Mouse (Mus musculus) neural tube, embryonic 15.5 days (tissue): ENCODE results near the gene Ciita. TPM values are rescaled to one million over a fixed set of nuclear protein-coding genes. Genes with fewer than 3 reads are reported as not detected.
A peak's percentile ranks its signal among the peaks of the same experiment; 100 is the strongest.

Experiments
- ATAC-seq: fragments of 200-750 bp; cut with Nextera tagmentation; 2 replicates; pipeline ENCODE4 v1.8.0; 2017; ENCODE audit warnings: mild to moderate bottlenecking, moderate TSS enrichment, moderate library complexity; ENCODE audit not compliant: low FRiP score
- H3K27ac ChIP-seq: fragments of 300-500 bp; sonication (generic); replicated peaks from 2 replicates; pipeline ENCODE4 v1.5.1; 2015; ENCODE audit warnings: mild to moderate bottlenecking, inconsistent platforms
- H3K27me3 ChIP-seq: fragments of 300-500 bp; sonication (generic); replicated peaks from 2 replicates; pipeline ENCODE4 v1.6.1; 2015; ENCODE audit warnings: inconsistent platforms
- H3K36me3 ChIP-seq: fragments of 300-500 bp; sonication (generic); 2 replicates; pipeline ENCODE4 v1.6.1; 2015; ENCODE audit warnings: inconsistent platforms
- H3K4me1 ChIP-seq: fragments of 300-500 bp; sonication (generic); 2 replicates; pipeline ENCODE4 v1.6.1; 2015; ENCODE audit warnings: inconsistent platforms
- H3K4me2 ChIP-seq: fragments of 300-500 bp; sonication (generic); 2 replicates; pipeline ENCODE4 v1.6.1; 2015; ENCODE audit warnings: inconsistent platforms, mild to moderate bottlenecking, moderate library complexity
- H3K4me3 ChIP-seq: fragments of 300-500 bp; sonication (generic); replicated peaks from 2 replicates; pipeline ENCODE4 v1.5.1; 2015; ENCODE audit warnings: mild to moderate bottlenecking, inconsistent platforms
- H3K9ac ChIP-seq: fragments of 300-500 bp; sonication (generic); replicated peaks from 2 replicates; pipeline ENCODE4 v1.6.1; 2015; ENCODE audit warnings: mild to moderate bottlenecking, inconsistent platforms
- H3K9me3 ChIP-seq: fragments of 300-500 bp; sonication (generic); replicated peaks from 2 replicates; pipeline ENCODE4 v1.6.1; 2016; ENCODE audit warnings: inconsistent platforms
- WGBS: fragments of 180-500 bp; shearing (Covaris S2); methylation state at CpG from one replicate; pipeline ENCODE4 v1.1.7; 2015; ENCODE audit warnings: mixed read lengths; 5-methylcytosine and 5-hydroxymethylcytosine counted together
- polyA plus RNA-seq: library from polyadenylated mRNA; unstranded; fragments of >200 nt; fragmentation: Nextera tagmentation; extraction: Ambion mirVana; gene quantifications from 2 replicates; pipeline ENCODE4 v1.2.1, GENCODE M21; 2015

Gene Ciita
- polyA plus RNA-seq: 0.47 and 3.4 TPM in 2 replicates

DNA sequence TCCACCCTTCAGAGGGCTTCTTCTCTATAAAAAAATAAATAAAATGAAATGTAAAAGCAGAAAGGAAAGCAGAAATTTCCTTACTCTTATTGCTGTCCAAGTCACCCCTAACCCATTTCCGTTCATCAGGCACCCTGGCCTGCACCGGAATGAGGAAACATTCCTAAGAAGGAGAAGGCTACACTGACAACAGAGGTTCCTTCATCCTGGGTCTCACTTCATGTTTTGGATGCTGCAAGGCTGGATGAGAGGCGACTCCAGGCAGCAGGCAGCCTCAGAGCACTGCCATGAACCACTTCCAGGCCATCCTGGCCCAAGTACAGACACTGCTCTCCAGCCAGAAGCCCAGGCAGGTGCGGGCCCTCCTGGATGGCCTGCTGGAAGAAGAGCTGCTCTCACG, at the start of gene Ciita:
Gene Ciita, plus strand, starts transcription at position 203 of the 400 bp plus-strand sequence.
- Histone ChIP-seq H3K27me3 (no peaks in the 10 kb centered on the region), H3K9ac (no peak within 1 kb of the TSS), H3K4me3 (no peak within 1 kb of the TSS), H3K4me2 (no peak within 1 kb of the TSS), H3K27ac (no peak within 1 kb of the TSS), H3K4me1 (no peaks in the 10 kb centered on the region), H3K36me3 (no peaks in the 10 kb centered on the region), H3K9me3 (no peaks in the 10 kb centered on the region)
- 74% methylated on average over 5 of the region's 5 CpGs for WGBS
- no peak for ATAC-seq

DNA sequence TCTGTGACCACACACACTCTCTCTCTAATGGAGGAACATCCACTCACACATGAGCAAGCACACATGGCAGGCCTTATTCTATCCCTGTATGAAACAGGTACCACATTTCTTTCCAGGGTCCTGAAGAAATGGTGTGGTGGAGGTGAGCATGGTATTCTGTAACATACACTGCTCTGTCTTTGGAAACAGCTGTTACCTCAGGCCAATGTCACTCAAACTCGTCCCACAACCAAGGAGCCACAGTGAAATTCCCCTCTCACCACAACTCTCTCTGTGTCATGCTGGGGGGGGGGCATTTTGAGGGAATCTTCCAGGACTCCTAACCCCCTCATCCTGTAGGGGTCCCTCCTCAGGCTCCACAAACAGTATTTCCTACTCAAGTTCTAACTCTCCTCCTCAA, 47.9 kb upstream of the Ciita start:
- no peaks in the 10 kb centered on the region for H3K4me1 ChIP-seq
- ATAC-seq: no peak
- no peak overlapping the region for H3K4me3 ChIP-seq
- no peak overlapping the region for H3K9ac ChIP-seq
- no peak overlapping the region for H3K27ac ChIP-seq
- no peaks in the 10 kb centered on the region for H3K9me3 ChIP-seq
- 100% methylated on average over 1 of the region's 1 CpGs for WGBS
- peaks cover 18% of the 10 kb centered on the region for H3K36me3 ChIP-seq
- H3K4me2 ChIP-seq: no peak overlapping the region
- H3K27me3 ChIP-seq: no peaks in the 10 kb centered on the region

DNA sequence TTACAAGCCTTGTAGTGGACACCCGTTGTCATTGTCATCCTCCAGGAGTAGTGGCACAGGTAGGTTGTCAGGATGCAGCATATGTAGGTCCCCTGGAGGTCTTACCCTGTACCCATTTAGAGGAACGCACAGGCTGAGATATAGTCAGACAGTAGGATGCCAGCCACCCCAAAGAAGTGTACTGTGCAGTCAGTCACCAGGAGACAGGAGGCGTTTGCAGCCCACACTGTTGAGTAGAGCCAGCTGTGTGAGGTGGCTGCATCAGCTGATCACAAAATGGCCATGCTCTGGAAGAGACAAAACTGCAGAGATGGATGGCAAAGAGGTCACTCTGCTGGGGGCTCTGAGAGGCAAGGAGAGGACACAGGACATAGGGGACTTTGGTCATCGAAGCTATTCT, 47.5 kb upstream of the Ciita start:
- Histone ChIP-seq H3K27me3 (no peaks in the 10 kb centered on the region), H3K9ac (no peak overlapping the region), H3K4me1 (no peaks in the 10 kb centered on the region), H3K4me3 (no peak overlapping the region), H3K27ac (no peak overlapping the region), H3K9me3 (no peaks in the 10 kb centered on the region), H3K36me3 (peaks cover 13% of the 10 kb centered on the region), H3K4me2 (no peak overlapping the region)
- ATAC-seq: no peak
- 85% methylated on average over 4 of the region's 4 CpGs for WGBS

DNA sequence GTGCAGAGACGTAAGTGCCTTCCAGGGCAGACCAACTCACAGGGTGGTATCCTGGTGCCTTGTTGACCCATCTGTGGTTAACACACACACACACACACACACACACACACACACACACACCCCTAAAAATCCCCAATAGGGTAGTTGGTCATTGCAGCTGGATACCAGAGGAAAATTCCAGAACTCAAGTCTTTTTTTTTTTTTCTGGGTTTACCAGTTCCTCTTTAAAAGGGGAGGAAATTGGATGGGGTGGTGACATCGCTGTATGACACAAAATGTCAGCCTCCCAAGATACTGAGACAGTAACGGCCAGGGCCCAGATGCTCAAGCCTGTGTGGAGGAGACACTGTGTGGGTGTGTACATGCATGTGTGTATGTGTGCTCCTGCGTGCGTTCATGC, 46.5 kb upstream of the Ciita start:
- Histone ChIP-seq H3K9ac (no peak overlapping the region), H3K4me3 (no peak overlapping the region), H3K36me3 (peaks cover 8% of the 10 kb centered on the region), H3K4me2 (no peak overlapping the region), H3K27me3 (no peaks in the 10 kb centered on the region), H3K4me1 (no peaks in the 10 kb centered on the region), H3K9me3 (no peaks in the 10 kb centered on the region), H3K27ac (no peak overlapping the region)
- ATAC-seq: no peak
- WGBS: 90% methylated on average over 5 of the region's 5 CpGs

DNA sequence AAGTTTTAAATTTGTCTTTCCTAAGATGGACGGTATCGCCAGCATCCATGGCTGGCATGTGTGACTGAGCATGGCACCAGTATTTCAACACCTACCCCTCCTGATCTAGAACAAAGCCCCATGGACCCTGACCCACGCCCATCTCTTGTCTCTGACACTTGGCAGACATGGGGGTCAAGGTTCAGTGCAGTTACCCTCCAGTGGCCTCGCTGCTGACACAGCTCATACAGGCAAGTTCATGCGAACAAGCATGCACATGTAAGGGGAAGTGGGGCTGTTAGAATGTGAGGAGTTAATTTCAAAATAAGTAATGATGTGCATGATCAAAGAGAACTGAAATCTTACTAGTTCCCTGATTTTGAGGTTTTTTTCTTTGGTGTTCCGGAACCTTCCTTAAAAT, 43.7 kb upstream of the Ciita start:
- no peaks in the 10 kb centered on the region for H3K27me3 ChIP-seq
- no peak overlapping the region for H3K4me2 ChIP-seq
- no peak for ATAC-seq
- H3K9me3 ChIP-seq: no peaks in the 10 kb centered on the region
- peaks cover 9% of the 10 kb centered on the region for H3K36me3 ChIP-seq
- 0 out of 2 replicates have a peak, but pooled peaks cover 2% of the 10 kb centered on the region for H3K4me1 ChIP-seq
- no peak overlapping the region for H3K27ac ChIP-seq
- WGBS: 84% methylated on average over 6 of the region's 6 CpGs
- no peak overlapping the region for H3K4me3 ChIP-seq
- H3K9ac ChIP-seq: no peak overlapping the region

DNA sequence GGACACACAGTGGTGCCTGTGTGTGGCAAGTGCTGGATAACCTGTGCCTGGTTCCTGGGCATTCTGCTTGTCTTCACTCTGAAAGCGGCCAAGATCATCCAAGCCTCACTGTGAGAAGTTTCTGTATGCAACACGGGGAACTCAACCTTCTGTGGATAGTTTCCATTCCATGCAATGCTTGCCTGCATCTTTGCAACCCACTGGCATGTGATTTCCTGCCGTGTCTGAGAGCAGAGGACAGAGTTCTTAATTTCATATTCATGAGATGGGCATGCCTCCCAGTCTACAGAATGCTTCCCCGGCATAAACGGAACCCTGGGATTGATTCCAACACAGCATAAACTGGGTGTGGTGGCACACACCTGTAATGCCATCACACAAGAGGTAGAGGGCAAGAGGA, 41.8 kb upstream of the Ciita start:
- Histone ChIP-seq H3K9ac (no peak overlapping the region), H3K4me2 (no peak overlapping the region), H3K36me3 (peaks cover 9% of the 10 kb centered on the region), H3K4me3 (no peak overlapping the region), H3K27me3 (no peaks in the 10 kb centered on the region), H3K9me3 (no peaks in the 10 kb centered on the region), H3K27ac (no peak overlapping the region), H3K4me1 (peaks cover 9% of the 10 kb centered on the region)
- no peak for ATAC-seq
- 84% methylated on average over 5 of the region's 5 CpGs for WGBS

DNA sequence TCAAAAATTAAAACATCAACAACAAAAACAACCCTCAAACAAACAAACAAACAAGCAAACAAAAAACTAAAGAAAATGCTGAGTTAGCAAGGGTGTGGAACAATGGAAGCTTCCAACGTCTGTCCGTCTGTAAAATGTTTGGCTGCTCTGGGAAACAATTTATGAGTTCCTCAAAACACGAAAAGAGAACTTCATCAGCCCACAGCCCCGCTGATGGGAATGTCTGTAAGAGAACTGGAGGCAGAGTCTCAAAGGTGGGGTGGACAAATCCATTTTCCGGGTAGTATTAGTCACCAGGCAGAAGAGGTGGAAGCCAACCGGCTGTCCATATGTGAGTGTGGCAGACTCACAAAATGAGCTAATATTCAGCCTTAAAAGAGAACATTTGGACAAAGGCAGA, 38.5 kb upstream of the Ciita start:
- ATAC-seq: no peak
- H3K36me3 ChIP-seq: peaks cover 9% of the 10 kb centered on the region
- H3K4me1 ChIP-seq: peaks cover 41% of the 10 kb centered on the region
- no peak overlapping the region for H3K4me2 ChIP-seq
- 84% methylated on average over 6 of the region's 6 CpGs for WGBS
- no peak overlapping the region for H3K27ac ChIP-seq
- H3K4me3 ChIP-seq: no peak overlapping the region
- H3K27me3 ChIP-seq: no peaks in the 10 kb centered on the region
- H3K9me3 ChIP-seq: no peaks in the 10 kb centered on the region
- no peak overlapping the region for H3K9ac ChIP-seq

DNA sequence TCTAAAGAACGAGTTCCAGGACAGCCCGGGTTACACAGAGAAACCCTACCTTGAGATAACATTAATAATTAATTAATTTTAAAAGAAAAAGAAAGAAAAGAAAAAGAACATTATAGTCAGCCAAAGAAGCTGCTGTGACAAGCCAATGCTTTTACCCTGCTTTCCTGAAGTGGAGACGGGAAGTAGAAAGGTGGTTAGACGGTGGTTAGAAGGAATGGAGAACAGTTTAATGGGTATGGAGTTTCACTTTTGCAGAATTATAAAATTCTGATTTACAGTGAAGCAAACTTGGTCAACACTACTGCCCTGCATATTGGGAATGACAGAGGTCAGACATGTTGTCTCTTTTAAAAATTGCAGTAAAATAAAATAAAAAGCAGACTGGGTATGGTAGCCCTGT, 38.1 kb upstream of the Ciita start:
- ATAC-seq: no peak
- H3K4me3 ChIP-seq: no peak overlapping the region
- no peak overlapping the region for H3K9ac ChIP-seq
- no peaks in the 10 kb centered on the region for H3K9me3 ChIP-seq
- H3K36me3 ChIP-seq: peaks cover 9% of the 10 kb centered on the region
- 94% methylated on average over 4 of the region's 4 CpGs for WGBS
- no peak overlapping the region for H3K27ac ChIP-seq
- no peaks in the 10 kb centered on the region for H3K27me3 ChIP-seq
- no peak overlapping the region for H3K4me2 ChIP-seq
- peaks cover 46% of the 10 kb centered on the region for H3K4me1 ChIP-seq

DNA sequence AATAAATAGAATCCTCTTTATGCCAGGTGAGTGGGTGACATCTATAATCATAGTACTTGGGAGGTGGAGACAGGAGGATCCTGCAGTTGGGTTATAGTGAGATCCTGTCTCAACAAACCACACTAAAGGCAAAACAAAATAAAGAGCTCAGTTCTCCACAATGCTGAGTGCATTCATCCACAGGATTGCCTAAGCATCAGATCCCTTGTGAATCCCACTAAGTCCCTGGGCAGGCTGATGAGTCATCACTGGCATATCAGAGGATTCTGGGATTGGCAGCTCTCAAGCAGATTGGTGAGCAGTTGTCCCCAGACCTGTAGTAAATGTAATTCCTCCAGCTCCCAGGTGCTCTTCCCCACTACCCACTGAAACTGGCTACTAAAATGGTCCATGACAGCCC, 36.1 kb upstream of the Ciita start:
- peaks cover 53% of the 10 kb centered on the region for H3K4me1 ChIP-seq
- no peak overlapping the region for H3K9ac ChIP-seq
- H3K4me3 ChIP-seq: no peak overlapping the region
- ATAC-seq: no peak
- no peaks in the 10 kb centered on the region for H3K27me3 ChIP-seq
- H3K9me3 ChIP-seq: no peaks in the 10 kb centered on the region
- no peak overlapping the region for H3K27ac ChIP-seq
- no peak overlapping the region for H3K4me2 ChIP-seq
- peaks cover 4% of the 10 kb centered on the region; the same call in 1 of the 2 replicates for H3K36me3 ChIP-seq

DNA sequence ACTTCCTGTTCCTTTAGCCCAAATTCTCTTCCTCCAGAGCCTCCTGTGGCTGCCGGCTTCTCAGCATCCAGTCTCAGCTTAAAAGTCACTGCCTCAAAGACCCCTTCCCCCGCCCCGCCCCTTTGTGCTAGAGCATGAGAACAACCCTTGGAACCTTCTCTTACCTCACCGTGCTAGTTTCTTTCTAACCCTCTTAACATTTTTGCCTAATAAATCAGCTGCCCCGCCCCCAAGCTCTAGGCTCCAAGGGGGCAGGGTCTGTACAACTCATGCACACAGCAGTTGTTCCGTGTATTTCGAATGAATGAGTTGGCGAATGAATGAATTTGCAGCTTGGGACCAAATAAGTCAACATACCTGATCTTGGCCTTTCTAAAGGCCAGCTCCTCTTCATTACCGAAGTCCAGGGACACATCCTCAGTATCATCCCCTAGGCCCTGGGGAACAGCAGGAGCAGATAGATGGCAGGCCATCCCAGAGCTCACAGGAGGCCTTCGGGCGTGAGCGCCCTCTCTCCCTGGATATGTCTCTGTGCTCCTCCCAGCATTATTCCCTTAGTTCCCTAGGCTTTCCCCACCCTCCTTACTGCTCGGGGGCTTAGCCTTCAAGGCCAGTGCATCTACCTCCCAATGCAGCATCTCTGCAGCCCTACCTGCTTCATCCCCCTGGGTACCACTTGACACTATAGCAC, 33.1 kb upstream of the Ciita start:
- peak; percentile 81 for ATAC-seq
- Histone ChIP-seq H3K4me1 (peaks cover 51% of the 10 kb centered on the region), H3K4me2 (peak overlapping the region; percentile 73), H3K9me3 (no peaks in the 10 kb centered on the region), H3K4me3 (peak overlapping the region; percentile 57), H3K9ac (peak overlapping the region; percentile 68), H3K27ac (peak overlapping the region; percentile 83), H3K36me3 (no peaks in the 10 kb centered on the region), H3K27me3 (no peaks in the 10 kb centered on the region)
- 18% methylated on average over 13 of the region's 13 CpGs for WGBS

DNA sequence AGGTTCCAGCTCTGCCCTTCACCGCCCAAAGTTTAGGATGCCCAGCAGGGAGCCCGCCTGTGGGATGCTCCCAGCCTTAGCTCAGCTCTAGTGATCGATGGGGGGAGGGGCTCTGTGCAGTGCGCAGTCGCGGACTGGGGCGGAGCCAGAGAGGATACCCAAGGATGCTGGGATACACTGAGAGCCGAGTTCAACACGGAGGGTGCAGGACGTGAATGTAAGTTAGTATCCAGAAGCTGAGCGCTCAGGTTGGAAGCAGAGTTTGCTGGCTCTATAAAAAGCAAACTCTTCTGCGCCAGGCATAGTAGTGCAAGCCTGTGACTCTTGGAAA, 32.6 kb upstream of the Ciita start, which contains the start of gene Tvp23a:
Gene Tvp23a, minus strand, starts transcription at position 99 of the 331 bp plus-strand sequence.
- H3K9me3 ChIP-seq: no peaks in the 10 kb centered on the region
- peak within 1 kb of the TSS; percentile 57 for H3K4me3 ChIP-seq
- peak within 1 kb of the TSS; percentile 68 for H3K9ac ChIP-seq
- H3K27ac ChIP-seq: peak within 1 kb of the TSS; percentile 83
- H3K36me3 ChIP-seq: no peaks in the 10 kb centered on the region
- peak; percentile 99 for ATAC-seq
- WGBS: 3% methylated on average over 12 of the region's 12 CpGs
- H3K4me2 ChIP-seq: peak within 1 kb of the TSS; percentile 73
- H3K4me1 ChIP-seq: peaks cover 53% of the 10 kb centered on the region
- no peaks in the 10 kb centered on the region for H3K27me3 ChIP-seq

DNA sequence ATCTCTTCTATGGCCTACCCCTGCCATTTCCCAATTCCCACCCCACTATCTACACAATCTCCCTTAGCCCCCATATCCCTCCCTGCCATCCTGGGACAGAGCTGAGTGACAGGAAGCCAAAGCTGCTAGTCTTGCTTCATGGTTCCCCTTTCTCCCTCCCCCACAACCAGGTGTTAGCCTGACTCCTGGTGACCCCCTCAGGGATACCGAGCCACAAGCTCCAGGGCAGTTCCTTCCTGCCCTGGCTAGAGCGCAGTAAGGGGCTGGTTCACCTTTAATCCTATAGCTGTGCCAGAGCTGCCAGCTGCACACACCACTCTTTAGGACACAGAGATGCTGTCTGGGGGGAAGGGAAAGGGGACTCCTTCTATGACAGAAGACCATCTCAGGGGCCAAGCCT, 32.1 kb upstream of the Ciita start:
- Histone ChIP-seq H3K36me3 (no peaks in the 10 kb centered on the region), H3K9me3 (no peaks in the 10 kb centered on the region), H3K4me3 (peak overlapping the region; percentile 57), H3K27ac (peak overlapping the region; percentile 83), H3K4me2 (peak overlapping the region; percentile 73), H3K27me3 (no peaks in the 10 kb centered on the region), H3K4me1 (peaks cover 50% of the 10 kb centered on the region), H3K9ac (peak overlapping the region; percentile 68)
- 71% methylated on average over 2 of the region's 2 CpGs for WGBS
- ATAC-seq: no peak
